Mouse (Mus musculus) forebrain, embryonic 16.5 days (tissue): Measurements from ENCODE around the gene Casp8. TPM values are rescaled to one million over a fixed set of nuclear protein-coding genes. Genes with fewer than 3 reads are reported as not detected.
"Not testable (repeated sequence)": the region's sequence is repeated elsewhere in the genome, so short reads cannot be mapped to it uniquely, and the experiment has no call there.

Source experiments
- ATAC-seq: fragments of 200-750 bp; cut with Nextera tagmentation; 2 replicates; pipeline ENCODE4 v1.8.0; 2017; ENCODE audit warnings: mild to moderate bottlenecking, moderate library complexity
- H3K27ac ChIP-seq: fragments of 300-500 bp; sonication (generic); 2 replicates; pipeline ENCODE4 v1.5.1; 2014; ENCODE audit warnings: low read length, control low read depth
- H3K27me3 ChIP-seq: fragments of 300-500 bp; sonication (generic); replicated peaks from 2 replicates; pipeline ENCODE4 v1.6.1; 2014; ENCODE audit warnings: low read length; ENCODE audit not compliant: control insufficient read depth, insufficient read depth
- H3K36me3 ChIP-seq: fragments of 300-500 bp; sonication (generic); 2 replicates; pipeline ENCODE4 v1.6.1; 2014; ENCODE audit not compliant: control insufficient read depth, insufficient read depth
- H3K4me1 ChIP-seq: fragments of 300-500 bp; sonication (generic); replicated peaks from 2 replicates; pipeline ENCODE4 v1.6.1; 2014; ENCODE audit warnings: low read length; ENCODE audit not compliant: control insufficient read depth, insufficient read depth
- H3K4me2 ChIP-seq: fragments of 300-500 bp; sonication (generic); 2 replicates; pipeline ENCODE4 v1.6.1; 2014; ENCODE audit warnings: mild to moderate bottlenecking, low read length, control low read depth
- H3K4me3 ChIP-seq: fragments of 300-500 bp; sonication (generic); replicated peaks from 2 replicates; pipeline ENCODE4 v1.5.1; 2014; ENCODE audit warnings: mild to moderate bottlenecking, low read length, control low read depth
- H3K9ac ChIP-seq: fragments of 300-500 bp; sonication (generic); replicated peaks from 2 replicates; pipeline ENCODE4 v1.6.1; 2014; ENCODE audit warnings: low read depth, low read length, control low read depth
- H3K9me3 ChIP-seq: fragments of 300-500 bp; sonication (generic); 2 replicates; pipeline ENCODE4 v1.6.1; 2016; ENCODE audit warnings: low read length; ENCODE audit not compliant: control insufficient read depth
- WGBS: fragments of 180-500 bp; shearing (Covaris S2); extraction: QIAGEN DNeasy Blood & Tissue Kit; methylation state at CpG from one replicate; pipeline ENCODE4 v1.1.7; 2014; 5-methylcytosine and 5-hydroxymethylcytosine counted together
- polyA plus RNA-seq: library from polyadenylated mRNA; unstranded; fragments of >200 nt; fragmentation: Nextera tagmentation; extraction: Ambion mirVana; gene quantifications from 2 replicates; pipeline ENCODE4 v1.2.1, GENCODE M21; 2015

Casp8 gene
- polyA plus RNA-seq = 6.2 and 6.9 TPM in 2 replicates

DNA sequence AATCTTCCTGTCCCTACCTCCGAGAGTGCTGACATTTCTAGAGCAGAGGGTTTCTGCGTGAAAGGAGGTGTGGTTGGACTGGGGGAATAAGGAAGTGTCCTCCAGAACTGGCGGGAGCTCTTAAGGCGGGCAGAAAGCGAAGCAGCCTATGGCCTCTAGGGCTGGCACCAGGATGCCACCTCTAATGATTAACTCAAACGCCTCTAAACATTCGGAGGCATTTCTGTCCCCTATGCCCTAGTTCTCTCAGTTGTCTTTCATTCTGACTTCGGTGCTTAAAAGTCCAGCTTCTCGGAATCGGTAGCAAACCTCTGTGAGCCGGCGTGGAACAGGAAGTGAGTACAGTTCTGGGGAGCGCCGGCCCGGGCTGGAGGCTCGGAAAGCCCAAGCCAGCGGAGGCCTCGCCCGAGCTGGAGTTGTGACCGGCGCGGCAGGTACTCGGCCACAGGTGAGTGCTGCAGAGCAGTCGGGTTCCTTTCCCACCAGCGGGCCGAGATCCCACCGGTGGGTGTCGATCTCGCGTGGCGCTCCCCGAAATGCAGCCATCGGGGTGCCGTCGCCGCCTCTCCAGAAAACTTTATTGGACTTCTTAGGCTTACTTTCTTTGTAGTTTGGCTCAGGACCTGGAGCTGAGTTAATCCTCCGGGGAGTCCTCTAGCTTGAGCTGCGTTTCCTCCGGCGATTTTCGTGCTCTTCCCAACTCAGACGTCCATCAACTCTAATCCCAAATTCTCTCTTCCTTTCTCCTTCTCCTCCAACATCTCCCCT lies at the start of gene Casp8:
Gene Casp8, plus strand, starts transcription at position 84 of the 768 bp plus-strand sequence.
- no peak; the same call in 1 of the 2 replicates for ATAC-seq
- WGBS = under 1% methylated on average over 42 of the region's 42 CpGs
- Histone ChIP-seq H3K4me2 (peak within 1 kb of the TSS; percentile 81), H3K9ac (peak within 1 kb of the TSS; percentile 47), H3K27ac (no peak within 1 kb of the TSS), H3K36me3 (no peaks in the 10 kb centered on the region), H3K27me3 (no peaks in the 10 kb centered on the region), H3K4me3 (peak within 1 kb of the TSS; percentile 45), H3K4me1 (peaks cover 10% of the 10 kb centered on the region), H3K9me3 (no peaks in the 10 kb centered on the region)

DNA sequence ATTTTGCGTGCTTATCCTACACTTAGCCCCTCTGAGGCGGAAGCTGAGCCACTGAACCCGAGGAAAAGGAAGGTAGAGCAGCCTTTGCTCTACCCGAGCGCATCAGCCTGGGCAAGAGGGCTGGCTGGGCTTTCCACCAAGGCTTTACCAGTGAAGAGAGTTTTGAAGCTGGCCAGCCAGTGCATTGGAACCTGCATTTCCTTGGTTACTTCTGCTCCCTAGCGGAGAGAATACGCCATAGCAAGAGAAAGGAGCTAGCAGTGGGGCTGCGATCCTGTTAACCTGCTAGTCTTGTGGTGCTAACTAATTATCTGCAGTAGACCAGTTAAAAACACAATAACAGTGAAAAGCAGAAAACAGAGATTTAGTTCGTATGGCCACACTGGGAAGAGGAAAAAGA lies 48.3 kb upstream of the Casp8 start:
- WGBS = 66% methylated on average over 9 of the region's 9 CpGs
- Histone ChIP-seq H3K36me3 (no peaks in the 10 kb centered on the region), H3K27me3 (no peaks in the 10 kb centered on the region), H3K4me1 (no peaks in the 10 kb centered on the region), H3K9me3 (no peaks in the 10 kb centered on the region), H3K27ac (no peak overlapping the region), H3K4me2 (no peak overlapping the region), H3K4me3 (no peak overlapping the region), H3K9ac (no peak overlapping the region)
- peak; percentile 69; the same call in 1 of the 2 replicates for ATAC-seq

GRCm38 (mm10) chr1:58759451-58759850 lies 35.7 kb upstream of the Casp8 start:
- no peak overlapping the region for H3K27ac ChIP-seq
- no peak overlapping the region for H3K4me3 ChIP-seq
- no peaks in the 10 kb centered on the region for H3K9me3 ChIP-seq
- H3K9ac ChIP-seq = no peak overlapping the region
- 96% methylated on average over 3 of the region's 3 CpGs for whole genome bisulfite sequencing
- no peaks in the 10 kb centered on the region for H3K27me3 ChIP-seq
- H3K4me2 ChIP-seq = no peak overlapping the region
- ATAC-seq = no peak
- H3K4me1 ChIP-seq = no peaks in the 10 kb centered on the region
- H3K36me3 ChIP-seq = no peaks in the 10 kb centered on the region

GRCm38 (mm10) chr1:58760581-58760980 lies 34.6 kb upstream of the Casp8 start:
- no peak overlapping the region for H3K4me2 ChIP-seq
- H3K36me3 ChIP-seq = no peaks in the 10 kb centered on the region
- ATAC-seq = no peak
- H3K4me1 ChIP-seq = no peaks in the 10 kb centered on the region
- H3K27ac ChIP-seq = no peak overlapping the region
- H3K4me3 ChIP-seq = no peak overlapping the region
- H3K27me3 ChIP-seq = no peaks in the 10 kb centered on the region
- H3K9ac ChIP-seq = no peak overlapping the region
- no peaks in the 10 kb centered on the region for H3K9me3 ChIP-seq
- WGBS = 91% methylated on average over 1 of the region's 1 CpGs

DNA sequence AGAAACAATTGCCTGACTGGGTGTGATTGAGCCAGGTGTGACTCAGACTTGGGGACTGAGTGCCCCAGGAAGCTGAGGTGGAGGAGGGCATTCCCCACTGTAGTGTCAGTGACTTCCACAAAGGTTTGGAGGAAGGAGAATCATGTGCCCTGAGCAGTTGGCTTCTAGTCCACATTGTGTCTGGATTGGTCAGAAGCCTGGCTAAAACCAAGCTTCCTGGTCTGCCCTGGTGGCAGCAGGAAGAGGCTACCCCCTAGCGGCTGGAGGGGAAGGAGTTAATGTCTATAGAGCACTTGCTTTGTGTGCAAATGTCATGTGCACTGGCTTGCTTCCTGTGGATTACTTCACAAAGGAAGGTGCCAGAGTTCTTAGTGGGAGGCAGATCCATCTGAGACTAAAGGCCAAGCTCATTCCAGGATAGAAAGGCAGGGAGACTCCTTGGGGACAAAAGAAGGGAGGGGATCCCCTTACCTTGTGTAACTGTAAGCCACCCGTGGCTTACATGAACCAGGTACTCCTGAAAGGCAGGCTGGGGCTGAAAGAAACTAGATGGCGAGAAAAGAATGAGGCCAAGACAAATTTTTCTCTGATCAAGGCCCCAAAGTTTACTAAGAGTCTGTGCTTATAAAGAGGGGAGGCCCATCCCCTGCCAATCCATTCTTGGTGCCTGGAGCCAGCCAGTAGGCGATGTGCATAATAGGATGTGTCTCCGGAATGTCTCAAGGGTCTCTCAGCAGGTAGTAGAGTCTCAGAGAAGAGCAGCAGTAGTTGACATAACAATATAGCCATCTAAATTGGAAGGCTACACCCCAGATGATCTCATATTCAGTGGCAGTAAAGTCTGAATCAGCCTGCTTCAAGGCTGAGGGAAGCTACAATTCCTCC lies 33.5 kb upstream of the Casp8 start:
- not testable (repeated sequence) for H3K36me3 ChIP-seq, H3K9me3 ChIP-seq, H3K27me3 ChIP-seq, H3K4me2 ChIP-seq, ATAC-seq, H3K27ac ChIP-seq, H3K4me3 ChIP-seq, H3K4me1 ChIP-seq, H3K9ac ChIP-seq
- WGBS = 50% methylated on average over 5 of the region's 5 CpGs

DNA sequence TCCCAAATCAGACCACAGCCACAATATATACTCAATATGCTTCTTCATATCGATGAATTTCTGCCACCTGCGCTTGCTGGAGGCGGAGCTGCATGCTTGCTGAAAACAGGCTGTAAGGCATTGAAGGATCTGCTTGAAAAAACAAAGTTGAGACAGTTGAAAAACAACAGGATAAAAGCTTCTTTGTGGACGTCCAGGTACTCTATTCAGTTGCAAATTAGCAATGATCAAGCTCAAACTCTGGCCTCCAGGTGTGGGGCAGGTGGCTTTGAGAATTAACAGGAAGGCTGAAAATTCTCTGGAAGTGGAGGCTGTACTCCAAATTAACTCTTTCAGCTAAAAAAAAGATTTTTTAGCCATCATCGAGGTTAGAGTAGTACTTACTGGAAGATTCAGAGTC lies 32.6 kb upstream of the Casp8 start:
- no peak for ATAC-seq
- no peaks in the 10 kb centered on the region for H3K36me3 ChIP-seq

DNA sequence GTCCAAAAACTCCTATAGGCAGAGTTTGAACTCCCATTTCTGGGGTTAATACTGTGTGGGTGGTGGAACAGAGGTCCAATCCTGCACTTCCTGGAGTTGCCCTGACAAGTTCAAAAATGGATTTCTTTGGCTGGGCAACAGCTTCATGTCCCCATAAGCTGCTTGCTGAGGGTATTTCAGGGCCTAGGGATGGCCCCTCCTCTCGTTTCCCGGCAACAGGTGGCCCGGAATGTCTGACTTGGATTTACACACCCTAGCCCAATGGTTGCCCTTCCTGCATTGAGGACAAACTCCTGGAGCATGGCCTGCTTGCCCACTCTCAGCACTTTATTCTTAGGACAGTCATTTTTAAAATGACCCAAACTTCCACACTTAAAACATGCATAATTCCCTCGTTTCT lies 28.7 kb upstream of the Casp8 start:
- H3K4me3 ChIP-seq, H3K4me1 ChIP-seq, H3K27me3 ChIP-seq, H3K9me3 ChIP-seq, H3K4me2 ChIP-seq, ATAC-seq, H3K27ac ChIP-seq, H3K36me3 ChIP-seq, H3K9ac ChIP-seq: not testable (repeated sequence)
- 84% methylated on average over 4 of the region's 4 CpGs for WGBS

More for the DNA sequence above, 32.6 kb upstream of the Casp8 start:
- no peak overlapping the region for H3K27ac ChIP-seq
- H3K9ac ChIP-seq = no peak overlapping the region
- H3K4me2 ChIP-seq = no peak overlapping the region
- no peaks in the 10 kb centered on the region for H3K27me3 ChIP-seq
- no peak overlapping the region for H3K4me3 ChIP-seq
- no peaks in the 10 kb centered on the region for H3K4me1 ChIP-seq
- WGBS = 70% methylated on average over 5 of the region's 5 CpGs
- no peaks in the 10 kb centered on the region for H3K9me3 ChIP-seq

- Histone ChIP-seq H3K9ac (no peak overlapping the region), H3K9me3 (no peaks in the 10 kb centered on the region), H3K36me3 (no peaks in the 10 kb centered on the region), H3K4me2 (no peak overlapping the region), H3K4me1 (no peaks in the 10 kb centered on the region), H3K27ac (no peak overlapping the region), H3K27me3 (no peaks in the 10 kb centered on the region), H3K4me3 (no peak overlapping the region)
- ATAC-seq = no peak
These were observed 26.0 kb upstream of the Casp8 start for GRCm38 (mm10) chr1:58769136-58769535.

DNA sequence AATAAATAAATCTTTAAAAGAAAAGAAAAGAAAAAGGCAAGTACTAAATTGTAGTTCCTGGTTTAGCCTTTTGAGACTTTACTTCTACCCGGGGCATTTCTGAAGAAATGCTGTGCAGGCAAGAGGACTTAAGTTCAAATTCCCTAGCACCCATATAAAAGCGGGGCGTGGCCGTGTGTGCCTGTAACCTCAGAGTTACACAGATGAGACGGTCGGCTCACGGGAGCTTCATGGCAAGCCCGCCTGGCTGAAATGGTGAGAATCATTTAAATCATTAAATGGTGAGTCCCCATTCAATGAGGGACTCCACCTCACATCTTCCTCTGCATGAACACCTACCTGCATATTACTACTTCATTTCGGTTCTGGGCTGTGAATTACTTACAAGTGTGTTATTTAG lies 25.5 kb upstream of the Casp8 start:
- Histone ChIP-seq H3K9ac (no peak overlapping the region), H3K4me3 (no peak overlapping the region), H3K36me3 (no peaks in the 10 kb centered on the region), H3K4me2 (no peak overlapping the region), H3K27me3 (no peaks in the 10 kb centered on the region), H3K9me3 (no peaks in the 10 kb centered on the region), H3K4me1 (no peaks in the 10 kb centered on the region), H3K27ac (no peak overlapping the region)
- 64% methylated on average over 9 of the region's 9 CpGs for WGBS
- ATAC-seq = no peak
